Mouse (Mus musculus) layer of hippocampus, adult 6 months (tissue): Measurements from ENCODE around the gene Mvb12b. TPM values are rescaled to one million over a fixed set of nuclear protein-coding genes. Genes with fewer than 3 reads are reported as not detected.

Experiments
- long read RNA-seq, 2 experiments: library from polyadenylated mRNA; unstranded; transcript quantifications; one replicate each; pipeline ENCODE4 v2.0.0; 2019 to 2020
- polyA plus RNA-seq: library from polyadenylated mRNA; unstranded; fragments of <200 nt; fragmentation: Nextera tagmentation; gene quantifications from 2 replicates; pipeline ENCODE4 v1.2.3, GENCODE M21; 2021

Mvb12b gene
- polyA plus RNA-seq = 67.8 and 75.6 TPM in 2 replicates
- long read RNA-seq, experiment 1, full-length matches to known transcripts = 6 of 15 reads
- long read RNA-seq, experiment 1, partial matches to known transcripts = 1 of 15 reads
- long read RNA-seq, experiment 1, other reads (novel, unspliced or antisense) = 8 of 15 reads
- long read RNA-seq, experiment 2, full-length matches to known transcripts = 4 of 27 reads
- long read RNA-seq, experiment 2, partial matches to known transcripts = 1 of 27 reads
- long read RNA-seq, experiment 2, other reads (novel, unspliced or antisense) = 22 of 27 reads

DNA sequence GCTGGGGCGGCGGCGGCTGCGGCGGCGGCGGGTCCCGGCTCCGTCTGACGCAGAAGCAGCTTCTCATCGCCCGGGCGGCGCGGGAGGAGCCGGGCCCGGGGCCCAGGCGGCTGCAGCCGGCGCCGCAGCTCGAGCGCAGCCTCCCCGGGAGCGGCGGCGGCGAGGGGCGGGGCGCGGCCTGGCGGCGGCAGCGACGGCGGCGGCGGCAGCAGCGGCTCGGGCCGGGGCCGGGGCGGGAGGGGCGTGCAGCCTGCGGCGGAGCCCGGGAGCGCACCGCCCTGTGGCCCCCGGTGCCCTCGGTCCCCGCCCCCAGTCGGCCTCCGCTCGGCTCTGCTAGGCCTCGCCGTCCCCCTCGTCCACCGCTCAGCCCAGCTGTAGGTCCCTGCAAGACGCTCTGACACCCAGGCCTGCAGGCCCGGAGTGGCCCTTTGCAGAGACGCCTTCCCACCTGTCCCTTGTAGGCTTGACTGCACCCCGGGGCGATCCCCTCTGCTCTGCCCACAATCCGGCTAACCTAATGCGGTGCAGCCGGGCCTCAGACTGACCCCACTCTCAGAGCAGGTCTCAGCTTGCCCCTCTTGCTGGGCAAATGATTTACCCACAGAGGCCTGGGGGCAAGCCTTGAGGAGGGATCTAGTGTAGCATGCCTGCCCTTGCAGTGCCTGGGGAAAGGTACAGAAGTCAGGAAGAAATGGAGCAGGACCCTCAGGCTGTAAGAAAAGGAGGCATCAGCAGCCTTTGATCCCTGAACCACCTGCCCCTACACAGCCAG is at the start of gene Mvb12b:
Mvb12b (minus strand) TSS at position 619 of the 772 bp plus-strand sequence.

Other genes starting within 250 kb of the Mvb12b start
- 0.09 TPM in 1 of 2 replicates, not detected in the other for gene Lmx1b, start 247.4 kb downstream of the Mvb12b start, polyA plus RNA-seq